ENCODE assay signal across 10 mouse cellular contexts in the genomic region with DNA sequence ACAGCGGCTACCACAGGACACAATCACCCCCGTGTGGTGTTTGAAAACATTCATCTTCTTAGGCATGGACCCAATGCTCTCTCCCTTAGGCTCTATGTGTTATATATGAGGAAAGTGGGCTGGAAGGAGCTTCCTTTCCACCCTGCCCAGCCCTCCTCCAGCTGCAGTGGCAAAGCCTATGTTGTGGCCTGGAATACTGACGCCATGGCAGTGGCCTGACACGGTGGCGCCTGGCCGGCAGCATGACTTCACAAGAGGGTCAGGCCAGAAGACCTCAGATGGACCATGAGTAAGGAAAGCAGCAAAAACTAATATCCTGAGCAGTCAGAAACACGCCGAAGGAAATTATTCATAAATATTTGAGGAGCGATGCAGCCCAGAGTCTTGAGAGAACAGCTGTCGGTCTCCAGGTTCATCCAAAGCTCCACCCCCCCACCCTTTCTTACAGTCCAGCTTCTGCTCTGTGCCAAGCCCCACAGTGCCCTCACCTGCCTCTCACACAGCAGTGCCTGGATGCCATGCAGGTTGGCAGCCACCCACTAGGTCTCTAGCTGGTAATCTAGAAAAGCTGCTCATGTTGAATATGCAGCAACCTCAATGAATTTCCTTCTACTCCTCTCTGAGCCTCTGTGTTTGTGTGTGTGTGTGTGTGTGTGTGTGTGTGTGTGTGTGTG.
DNase-seq lines count a peak whose midpoint lies in the region; ATAC-seq and TF ChIP-seq lines count a peak whose summit lies in the region.
"Had no signal": no experiment of that assay in that cellular context is flagged by ENCODE, and none has a peak within 500 bp of the region (broad histone marks: within the 10 kb centered on the region; RNA-seq: fewer than 3 reads in every experiment).

No protein-coding gene starts in this region.

- peaks cover 4% of the 10 kb centered on the region; the same call in 1 of the 2 replicates for H3K4me1 ChIP-seq in kidney, embryonic 16.5 days (ENCODE audit: insufficient read depth, low read length)
- peaks cover 17% of the 10 kb centered on the region for H3K4me1 ChIP-seq in limb, embryonic 15.5 days

- H3K9me3 ChIP-seq in kidney, embryonic 16.5 days (ENCODE audit: low read length), result no peaks in the 10 kb centered on the region
- H3K9me3 ChIP-seq in limb, embryonic 15.5 days, result no peaks in the 10 kb centered on the region

- H3K27ac ChIP-seq in kidney, embryonic 16.5 days (ENCODE audit: low read length), result no peak overlapping the region
- H3K27ac ChIP-seq in gastrocnemius, adult 2 months, result peak overlapping the region; percentile 61
- peak overlapping the region; percentile 71 for H3K27ac ChIP-seq in limb, embryonic 15.5 days
- H3K27ac ChIP-seq: macrophage had no signal

- intact Hi-C loops in gastrocnemius, adult 2 months (cut with DNase I), result no loop called here

- ATAC-seq in kidney, embryonic 16.5 days (ENCODE audit: low FRiP score, low TSS enrichment), result 0 out of 2 replicates have a peak, but pooled peaks have one; percentile 19
- peak; percentile 76; the same call in 1 of the 2 replicates for ATAC-seq in limb, embryonic 15.5 days (ENCODE audit: insufficient number of reproducible peaks, low FRiP score, low TSS enrichment, low read depth)

- H3K4me3 ChIP-seq in kidney, embryonic 16.5 days (ENCODE audit: low read length), result no peak overlapping the region
- no peak overlapping the region for H3K4me3 ChIP-seq in gastrocnemius, adult 2 months
- H3K4me3 ChIP-seq in limb, embryonic 15.5 days, result no peak overlapping the region

- no peak overlapping the region for H3K4me2 ChIP-seq in kidney, embryonic 16.5 days (replicated peaks; ENCODE audit: low read depth, low read length)
- H3K4me2 ChIP-seq in limb, embryonic 15.5 days, result no peak overlapping the region

- no peak for DNase-seq in kidney, adult 8-10 months
- peak; percentile 14 for DNase-seq in cerebellum, adult 11-12 months
- DNase-seq in gastrocnemius, adult 2 months, result peak; percentile 55
- no peak for DNase-seq in MN1 (ENCODE audit: low spot score)
- DNase-seq in spleen, postnatal 14 days (ENCODE audit: low spot score in 2 of 2), result no peak
- DNase-seq in kidney, adult 11 months, result no peak
- DNase-seq: thymus, postnatal 36 days had no signal

- no peak for TF ChIP-seq CTCF in gastrocnemius, adult 2 months (IDR thresholded peaks at IDR 0.05)

- no peaks in the 10 kb centered on the region for H3K27me3 ChIP-seq in kidney, embryonic 16.5 days (ENCODE audit: insufficient read depth, low read length)
- no peaks in the 10 kb centered on the region for H3K27me3 ChIP-seq in limb, embryonic 15.5 days

- H3K9ac ChIP-seq in kidney, embryonic 16.5 days (replicated peaks; ENCODE audit: low read length), result no peak overlapping the region
- no peak overlapping the region for H3K9ac ChIP-seq in limb, embryonic 15.5 days

- no peaks in the 10 kb centered on the region for H3K36me3 ChIP-seq in kidney, embryonic 16.5 days (ENCODE audit: insufficient read depth, low read length)
- no peaks in the 10 kb centered on the region for H3K36me3 ChIP-seq in limb, embryonic 15.5 days

- WGBS in kidney, embryonic 16.5 days, result 69% methylated on average over 10 of the region's 10 CpGs
- 64% methylated on average over 10 of the region's 10 CpGs for WGBS in limb, embryonic 15.5 days

Comparison
In these comparisons a context has a peak if more than half of its experiments do, and no peak if none do; other contexts are left out.
1. DNase-seq: peak in cerebellum, adult 11-12 months (single experiment) and gastrocnemius, adult 2 months (single experiment); none in kidney, adult 8-10 months (0 of 2), MN1 (single experiment), spleen, postnatal 14 days (0 of 2) and kidney, adult 11 months (single experiment).